Mouse (Mus musculus) right cerebral cortex, postnatal 4 days (tissue): ENCODE results near the gene Abca4.

Source experiments
- DNase-seq: peaks from one replicate; pipeline ENCODE4 v3.0.0-alpha.2; 2022

The Abca4 gene

DNA sequence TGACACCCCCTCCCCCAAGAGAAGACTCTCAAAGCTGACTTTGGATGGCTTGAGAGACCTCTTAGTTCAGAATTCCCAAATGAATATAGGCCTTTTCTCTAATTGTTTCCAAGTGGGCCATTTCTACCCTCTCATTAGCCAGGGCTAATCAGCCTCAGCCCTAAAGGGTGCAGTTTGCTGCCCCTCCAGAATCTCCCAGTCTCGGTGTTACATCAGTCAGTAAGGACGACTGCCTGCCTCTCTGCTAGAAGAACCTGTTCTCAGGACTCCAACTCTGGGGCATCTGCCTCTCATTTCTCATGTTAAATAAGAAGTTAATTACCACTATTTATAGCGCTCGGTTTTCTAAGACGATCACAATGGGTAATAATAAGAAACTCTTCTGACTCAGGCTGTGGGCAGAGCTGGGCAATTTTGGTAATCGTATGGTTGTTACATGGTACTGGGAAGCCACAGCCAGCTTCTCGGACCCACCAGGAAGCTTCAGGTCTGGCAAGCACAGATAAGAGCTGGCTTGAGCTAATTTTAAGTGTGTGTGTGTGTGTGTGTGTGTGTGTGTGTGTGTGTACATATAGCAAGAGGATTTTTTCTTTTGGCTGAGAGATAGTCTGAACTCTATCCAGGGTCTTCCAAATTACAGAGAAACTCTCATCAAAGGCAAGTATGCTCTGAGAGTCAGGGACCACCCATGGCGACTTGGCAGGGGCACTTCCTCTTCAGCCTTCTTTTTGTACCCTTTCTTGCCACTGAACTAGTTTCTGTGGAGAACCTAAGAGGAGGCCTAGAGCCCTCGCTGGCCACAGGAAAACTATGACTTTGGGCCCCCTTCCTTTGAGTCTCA lies 67.1 kb downstream of the Abca4 start:
- DNase-seq, result no peak

DNA sequence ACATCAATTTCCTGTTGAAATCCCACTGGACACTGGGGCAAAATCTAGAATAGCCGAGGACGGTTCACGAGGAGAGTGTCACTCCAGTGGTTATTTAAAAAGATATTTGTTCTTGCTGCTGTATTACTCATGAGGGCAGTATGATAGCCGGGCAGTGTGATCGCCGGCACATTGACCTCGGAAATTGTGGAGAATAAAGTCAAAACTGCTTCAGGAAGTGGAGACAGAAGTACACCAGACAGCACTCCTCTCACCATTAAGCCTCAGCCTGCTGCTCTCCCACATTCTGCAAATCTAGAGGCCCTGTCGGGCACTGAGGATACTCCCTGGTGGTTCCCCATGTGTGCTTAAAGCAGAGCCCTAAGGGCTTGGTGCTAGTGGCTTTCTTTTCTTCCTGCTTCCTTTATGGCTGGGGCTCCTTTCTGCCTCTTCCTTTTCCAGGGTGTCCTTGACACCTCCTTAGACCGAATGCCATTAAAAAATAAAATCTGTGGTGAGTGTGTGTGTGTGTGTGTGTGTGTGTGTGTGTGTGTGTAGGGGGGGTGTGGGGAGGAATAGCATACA lies 74.5 kb downstream of the Abca4 start:
- no peak for DNase-seq

DNA sequence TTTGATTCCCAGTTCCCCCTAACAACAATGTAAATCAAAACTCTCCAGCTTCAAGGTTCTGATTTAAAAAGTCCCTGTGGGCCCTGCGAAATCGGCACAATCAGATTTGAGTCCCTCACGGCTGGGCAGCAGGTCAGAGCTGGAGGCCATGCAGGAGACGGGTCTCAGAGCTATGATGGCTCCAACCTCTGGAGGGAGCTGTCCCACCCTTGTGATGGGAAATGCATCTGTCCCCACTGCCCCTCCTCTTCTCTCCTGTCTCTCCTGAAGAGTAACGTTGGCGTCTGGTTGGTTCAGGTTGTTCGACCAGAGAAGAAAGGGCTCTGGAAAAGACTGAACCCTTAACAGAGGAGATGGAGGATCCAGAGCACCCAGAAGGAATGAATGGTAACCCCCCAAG lies 75.5 kb downstream of the Abca4 start:
- no peak for DNase-seq

DNA sequence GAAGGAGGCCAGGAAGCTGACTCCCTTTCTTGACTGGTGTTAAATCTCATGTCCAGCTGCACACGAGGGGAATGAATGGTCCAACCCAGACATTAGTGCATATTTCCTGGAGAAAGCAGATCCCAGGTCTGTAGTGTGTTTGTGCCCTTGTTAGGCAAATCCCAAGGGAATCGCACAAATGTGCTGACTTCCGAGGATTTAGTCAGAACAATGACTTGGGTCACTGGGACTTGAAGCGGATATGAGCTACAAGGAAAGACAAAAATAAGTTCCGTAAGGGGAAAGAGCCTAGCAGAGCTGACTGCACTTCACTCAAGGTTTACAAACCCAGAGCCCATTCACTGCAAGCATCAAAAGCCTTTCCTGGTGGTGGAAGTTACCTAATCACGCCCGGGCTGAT lies 76.0 kb downstream of the Abca4 start:
- DNase-seq, result no peak

DNA sequence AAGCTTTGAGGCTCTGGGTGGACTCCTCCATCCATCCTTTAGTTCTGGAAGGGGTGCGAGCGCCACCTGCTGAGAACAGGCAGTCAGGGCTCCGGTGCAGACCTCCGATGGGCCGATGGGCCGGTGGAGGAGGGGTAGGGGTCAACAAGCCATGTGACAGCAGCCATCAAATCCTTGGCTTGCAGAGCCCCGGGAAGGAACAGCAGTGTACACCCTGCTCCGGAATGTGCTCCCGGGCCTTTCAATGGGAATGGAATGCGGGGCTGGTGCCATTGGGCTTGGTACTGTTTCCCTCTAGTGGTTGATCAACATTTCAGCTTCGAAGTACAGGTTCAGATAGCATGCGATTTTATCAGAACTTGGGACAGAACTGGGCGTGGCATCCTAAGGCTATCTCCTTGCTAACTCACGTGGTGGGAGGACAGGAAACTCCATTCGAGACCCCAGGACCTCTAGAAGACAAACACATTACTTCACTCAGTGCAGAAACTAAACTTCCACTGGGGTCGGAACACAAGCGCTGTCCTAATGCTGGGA lies 78.0 kb downstream of the Abca4 start:
- DNase-seq, result peak; percentile 90

DNA sequence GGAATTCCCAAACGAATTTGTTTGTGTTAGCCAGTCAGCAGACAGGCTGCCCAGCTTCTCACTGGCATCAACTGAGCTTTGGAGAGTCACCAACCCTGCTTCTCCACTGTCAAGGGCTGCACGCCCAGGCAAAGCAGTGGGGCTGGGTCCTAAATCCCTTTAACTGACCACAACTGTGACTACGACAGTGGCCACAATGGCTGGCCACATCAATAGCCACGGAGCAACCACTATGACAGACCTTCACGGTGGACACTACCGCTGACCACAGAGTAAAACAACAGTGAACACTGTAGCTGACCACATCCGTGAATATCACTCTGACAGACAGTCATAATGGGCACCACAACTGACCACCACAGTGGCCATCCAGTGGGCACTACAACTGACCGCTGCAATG lies 78.6 kb downstream of the Abca4 start:
- no peak for DNase-seq

DNA sequence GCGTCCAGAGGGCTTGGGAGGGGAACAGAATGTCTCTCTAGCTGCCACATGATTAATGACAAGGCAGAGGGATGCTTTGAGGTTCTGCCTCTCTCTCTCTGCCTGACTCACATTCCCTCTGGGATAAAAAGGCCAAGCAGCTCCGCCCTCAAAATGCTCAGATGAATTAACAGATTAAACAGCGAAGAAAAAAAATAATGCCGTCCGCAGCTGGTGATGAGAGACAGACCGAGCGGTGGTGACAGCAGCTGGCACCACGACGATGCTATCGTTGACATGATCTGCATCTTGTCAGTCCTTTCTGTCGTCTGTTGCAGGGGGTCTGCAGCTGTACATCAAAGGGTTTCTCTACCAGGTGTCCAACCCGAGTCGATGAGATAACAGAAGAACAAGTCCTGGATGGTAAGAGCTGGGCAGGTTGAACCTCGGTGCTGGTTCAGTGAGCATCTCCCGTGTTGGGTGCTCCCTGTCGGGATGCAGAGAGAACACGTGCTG lies 84.8 kb downstream of the Abca4 start:
- DNase-seq, result no peak

DNA sequence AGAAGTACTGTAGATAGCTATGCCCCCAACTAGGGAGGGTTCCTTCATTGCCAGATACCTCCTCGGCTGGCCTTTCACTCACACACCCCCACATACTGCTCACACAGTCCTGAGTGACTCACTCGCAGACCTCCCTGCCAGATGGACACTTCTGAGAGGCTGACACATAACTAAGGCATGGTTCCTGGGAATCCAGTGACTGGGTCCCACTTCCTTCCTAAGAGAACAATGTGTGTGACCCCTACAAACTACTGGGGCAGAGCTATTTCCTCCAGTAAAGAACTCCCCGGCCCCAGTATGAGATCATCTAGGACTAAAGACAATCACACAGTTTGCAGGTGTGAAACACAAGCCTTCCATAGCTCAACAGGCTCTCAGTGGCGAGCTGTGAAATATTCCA lies 86.5 kb downstream of the Abca4 start:
- DNase-seq, result no peak

DNA sequence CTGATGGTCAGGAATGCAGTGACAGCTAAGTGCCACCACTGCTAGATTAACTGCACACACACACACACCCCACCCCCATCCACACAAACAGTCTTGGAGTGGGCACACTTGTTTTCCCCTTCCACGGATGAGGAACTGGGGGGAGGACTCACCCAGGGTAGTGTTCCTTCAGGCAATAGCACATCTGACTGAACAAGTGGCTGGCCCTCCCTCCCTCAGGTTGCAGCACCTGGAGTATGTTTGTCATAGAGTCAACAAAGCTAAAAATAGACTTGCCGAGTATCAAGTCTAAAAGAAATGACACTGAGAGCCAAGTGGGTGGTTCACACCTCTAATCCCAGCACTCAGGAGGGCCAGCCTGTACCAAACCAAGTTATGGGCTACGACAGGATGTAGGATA lies 87.4 kb downstream of the Abca4 start:
- no peak for DNase-seq

DNA sequence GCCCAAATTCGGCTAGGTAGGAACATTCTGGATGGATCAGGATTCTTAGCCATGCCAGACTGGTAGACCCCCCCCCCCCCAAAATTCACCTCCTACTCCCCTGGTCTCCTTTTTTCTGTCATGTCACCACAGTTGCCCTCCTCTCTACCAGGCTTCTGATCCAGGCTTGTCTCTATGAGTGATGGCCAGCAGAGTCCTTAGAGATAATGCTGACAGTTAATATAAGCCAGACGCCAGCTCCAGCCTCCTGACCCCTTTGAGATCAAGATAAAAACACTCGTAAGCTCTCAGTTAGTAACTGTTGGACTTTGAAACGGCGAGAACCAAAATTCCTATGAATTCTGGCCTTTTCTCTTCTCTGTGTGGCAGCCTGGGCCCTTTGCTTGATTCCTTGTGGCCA lies 89.0 kb downstream of the Abca4 start:
- no peak for DNase-seq

DNA sequence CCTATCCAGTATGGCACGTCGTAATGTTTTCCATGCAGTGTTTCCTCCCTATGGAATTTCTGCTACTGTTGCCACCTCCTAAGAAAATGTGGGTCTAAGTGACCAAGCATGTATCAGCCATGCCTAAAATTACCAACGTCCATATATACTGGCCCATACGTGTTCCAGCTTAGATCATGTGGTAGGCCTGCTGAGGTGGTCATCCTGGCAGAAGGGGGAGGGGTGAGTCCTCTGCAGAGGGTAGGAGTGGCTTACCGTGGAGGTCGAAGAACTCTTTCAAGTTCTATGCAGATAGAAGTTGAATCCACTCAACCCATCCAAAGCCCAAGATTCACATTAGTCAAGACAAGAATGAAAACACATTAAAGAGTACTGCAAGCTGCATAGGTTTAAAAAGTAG lies 89.6 kb downstream of the Abca4 start:
- no peak for DNase-seq

DNA sequence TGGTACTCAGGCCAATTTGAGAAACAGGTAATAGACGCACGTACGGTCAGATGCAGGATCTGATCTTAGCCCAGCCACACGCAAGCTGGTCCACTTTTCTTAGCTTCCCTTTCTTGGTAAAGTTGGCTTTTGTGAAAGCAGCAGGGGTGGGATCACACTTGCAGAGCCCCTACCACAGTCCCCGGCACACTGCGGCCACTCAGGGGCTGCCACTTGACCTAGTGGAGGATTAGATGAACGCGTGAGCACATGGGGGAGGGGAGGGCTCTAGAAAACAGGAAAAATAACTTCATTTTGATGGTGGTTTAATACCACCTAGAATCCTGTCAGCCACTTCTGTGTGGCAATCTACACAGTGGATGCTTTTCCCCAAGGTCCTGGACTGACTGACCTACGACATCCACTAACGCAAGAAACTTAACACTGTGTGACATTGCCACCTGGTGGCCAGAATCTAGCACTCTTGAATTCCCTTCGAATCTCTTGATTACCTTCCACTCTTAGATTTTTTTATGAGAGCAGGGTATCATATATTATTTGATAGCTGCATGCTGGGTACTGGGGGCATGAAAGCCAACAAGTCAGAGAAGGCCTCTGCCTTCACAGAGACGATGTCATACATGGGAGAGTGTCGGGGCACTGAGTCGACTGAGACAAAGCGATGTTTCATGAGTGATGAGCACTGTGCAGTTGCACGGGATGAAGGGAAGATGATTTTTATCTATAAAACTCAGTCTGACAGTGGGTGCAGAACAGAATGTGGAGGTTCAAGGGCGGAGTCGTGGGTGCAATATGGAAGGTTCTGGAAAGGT lies 96.6 kb downstream of the Abca4 start:
- DNase-seq, result peak; percentile 53

DNA sequence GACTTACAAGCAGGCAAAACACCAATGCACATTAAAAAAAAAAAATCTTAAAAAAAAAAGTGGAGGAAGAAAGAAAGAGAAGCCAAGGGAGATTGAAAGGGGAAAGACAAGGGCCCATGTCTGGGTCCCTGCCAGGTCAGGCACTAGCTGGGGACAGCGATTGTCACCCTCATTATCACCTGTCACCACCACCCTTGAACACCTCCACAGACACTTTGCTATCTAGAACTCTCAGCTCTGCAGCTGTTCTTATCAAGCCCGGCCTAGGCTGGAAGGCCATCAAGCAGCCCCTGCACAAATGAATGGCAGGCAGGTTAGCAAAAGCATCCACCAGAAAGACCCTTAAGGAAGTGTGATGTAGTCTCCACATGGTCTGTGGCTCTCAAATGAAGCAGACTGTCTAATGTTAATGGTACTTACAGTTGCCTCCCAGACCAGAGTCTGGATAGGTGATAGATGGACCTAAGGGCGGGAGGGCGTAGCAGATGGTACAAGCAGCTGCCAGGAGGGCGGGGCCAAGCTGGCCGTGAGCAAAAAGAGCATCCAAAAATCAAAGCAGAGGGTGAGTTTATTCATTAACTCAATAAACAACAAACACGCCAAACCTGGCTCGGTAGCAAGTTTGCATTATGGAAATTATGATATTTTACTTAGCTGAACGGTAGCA lies 98.1 kb downstream of the Abca4 start:
- DNase-seq, result no peak

DNA sequence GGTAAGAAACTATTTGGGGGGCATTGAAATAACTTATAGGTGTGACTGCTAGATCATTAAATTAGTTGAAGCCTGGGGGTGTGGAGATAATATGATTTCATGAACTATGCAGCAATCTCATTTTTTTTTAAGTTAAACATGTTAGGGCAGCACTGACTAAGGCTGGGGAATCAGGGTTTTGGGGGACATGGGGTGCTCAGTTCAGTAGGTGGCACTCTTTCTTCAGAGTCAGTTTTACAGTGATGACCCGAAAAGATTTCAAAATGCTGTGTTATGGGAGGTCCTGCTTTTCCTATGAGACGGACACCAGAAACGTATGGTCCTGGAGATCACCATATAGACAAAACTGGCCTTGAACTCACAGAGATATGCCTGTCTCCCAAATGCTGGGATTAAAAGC lies 99.2 kb downstream of the Abca4 start:
- DNase-seq, result no peak

DNA sequence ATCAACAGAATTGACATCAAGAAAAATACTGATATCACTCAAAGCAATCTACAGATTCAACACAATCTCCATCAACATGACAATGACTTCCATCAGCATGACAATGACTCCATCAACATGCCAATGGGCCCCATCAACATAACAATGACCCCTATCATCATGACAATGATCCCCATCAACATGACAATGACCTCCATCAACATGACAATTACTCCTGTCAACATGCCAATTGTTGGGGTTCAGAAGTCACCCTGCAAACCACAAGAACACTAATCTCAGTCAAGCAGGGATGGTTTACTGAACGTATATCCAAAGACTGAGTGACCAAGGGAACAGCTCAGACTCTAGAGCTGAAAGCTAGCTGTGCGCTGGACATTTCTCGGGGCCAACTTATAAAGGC lies 101.2 kb downstream of the Abca4 start:
- DNase-seq, result no peak

DNA sequence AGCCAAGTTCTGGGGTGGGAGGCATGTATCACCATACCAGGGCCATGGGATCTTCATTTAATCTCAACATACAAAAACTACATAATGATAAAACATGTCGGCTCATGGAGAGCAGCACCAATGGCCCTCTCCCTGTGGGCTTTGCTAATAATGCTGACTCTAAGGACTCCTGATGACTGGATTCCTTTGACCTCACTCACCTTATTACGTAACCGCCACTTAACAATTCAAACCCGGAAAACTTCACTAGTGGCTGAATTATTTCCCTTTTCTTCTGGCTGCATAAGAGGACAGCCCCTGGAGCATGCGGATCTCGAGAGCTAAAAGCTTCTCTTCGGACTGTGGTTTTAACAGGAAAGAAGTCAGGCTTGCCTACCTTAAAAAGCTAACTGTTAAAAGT lies 106.6 kb downstream of the Abca4 start:
- no peak for DNase-seq

DNA sequence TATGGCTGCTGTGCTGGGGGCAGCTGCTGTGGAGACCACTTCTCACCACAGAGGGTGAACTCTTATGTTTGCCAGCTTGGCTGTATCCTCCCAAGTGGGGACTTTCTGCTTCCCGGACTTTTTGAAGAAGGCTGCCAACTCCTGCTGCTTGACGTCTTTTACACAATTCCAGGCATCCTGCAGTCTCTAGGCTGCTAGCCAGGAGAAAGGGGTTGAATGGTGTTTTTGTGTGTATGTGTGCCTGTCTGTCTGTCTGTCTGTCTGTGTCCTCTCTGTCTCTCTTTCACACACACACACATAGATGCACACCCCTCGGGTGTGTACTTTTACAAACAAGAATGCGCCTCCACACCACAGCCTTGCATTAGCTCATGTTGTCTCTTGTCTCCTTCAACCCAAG lies 108.2 kb downstream of the Abca4 start:
- peak; percentile 14 for DNase-seq

DNA sequence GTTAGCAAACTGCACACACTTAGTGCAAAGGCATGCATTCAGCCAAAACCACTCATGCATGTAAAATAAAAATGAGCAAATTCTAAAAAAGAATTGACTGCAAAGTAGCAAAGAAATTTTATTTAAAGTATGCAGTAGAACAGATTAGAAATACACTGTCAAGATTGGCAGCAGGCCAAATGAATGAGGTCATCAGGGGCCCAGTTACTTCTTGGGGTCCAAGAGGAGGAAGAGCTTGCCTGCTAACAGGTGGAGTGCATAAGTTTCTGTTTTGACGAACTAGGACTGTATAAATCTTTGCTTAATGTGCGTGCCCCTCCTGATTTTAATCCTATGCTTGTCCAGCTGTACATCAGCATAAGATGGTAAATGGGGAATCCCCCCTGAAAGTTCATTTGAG lies 109.8 kb downstream of the Abca4 start:
- no peak for DNase-seq

DNA sequence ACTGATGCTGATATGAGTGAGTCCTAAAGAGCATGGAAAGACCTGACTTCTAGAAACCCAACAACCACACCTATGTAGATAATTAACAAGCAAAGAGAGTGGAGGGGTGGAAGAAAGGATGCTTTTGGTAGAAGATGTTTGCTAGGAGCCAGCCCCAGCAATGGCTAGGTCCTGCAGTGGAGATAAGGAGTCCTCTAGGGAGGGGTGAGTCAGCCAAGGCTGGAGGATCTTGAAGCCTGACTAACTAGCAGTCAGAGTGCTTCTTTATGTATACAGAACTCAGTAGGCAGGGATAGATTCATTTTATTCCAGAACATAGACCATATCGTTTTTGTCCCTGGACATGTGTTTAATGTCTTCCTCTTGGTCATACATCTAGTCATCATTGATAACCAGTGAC lies 115.2 kb downstream of the Abca4 start:
- DNase-seq, result no peak

DNA sequence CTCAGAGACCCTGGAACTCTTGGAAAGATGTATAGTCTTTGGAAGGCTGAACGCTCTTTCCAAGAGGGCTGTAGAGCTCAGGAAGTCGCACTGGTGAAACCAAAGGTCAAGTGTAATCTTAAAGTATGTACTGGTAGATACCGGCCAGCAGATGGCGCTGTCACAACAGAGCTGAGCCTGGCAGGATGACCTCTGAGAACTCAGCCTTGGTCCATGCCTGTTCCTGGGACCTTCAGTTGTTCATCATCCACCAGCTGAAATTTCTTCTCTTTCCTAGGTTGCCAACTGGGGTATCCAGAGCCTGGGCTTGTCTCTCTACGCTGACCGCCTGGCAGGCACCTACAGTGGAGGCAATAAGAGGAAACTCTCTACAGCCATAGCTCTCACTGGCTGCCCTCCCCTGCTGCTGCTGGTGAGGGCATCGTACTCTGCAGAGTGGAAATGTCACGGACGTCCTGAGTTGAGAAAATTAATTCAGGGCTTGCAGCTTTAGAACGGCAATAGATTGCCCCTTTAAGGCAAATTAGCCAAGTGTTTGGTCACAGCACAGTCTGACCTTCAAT lies 125.5 kb downstream of the Abca4 start:
- peak; percentile 47 for DNase-seq

DNA sequence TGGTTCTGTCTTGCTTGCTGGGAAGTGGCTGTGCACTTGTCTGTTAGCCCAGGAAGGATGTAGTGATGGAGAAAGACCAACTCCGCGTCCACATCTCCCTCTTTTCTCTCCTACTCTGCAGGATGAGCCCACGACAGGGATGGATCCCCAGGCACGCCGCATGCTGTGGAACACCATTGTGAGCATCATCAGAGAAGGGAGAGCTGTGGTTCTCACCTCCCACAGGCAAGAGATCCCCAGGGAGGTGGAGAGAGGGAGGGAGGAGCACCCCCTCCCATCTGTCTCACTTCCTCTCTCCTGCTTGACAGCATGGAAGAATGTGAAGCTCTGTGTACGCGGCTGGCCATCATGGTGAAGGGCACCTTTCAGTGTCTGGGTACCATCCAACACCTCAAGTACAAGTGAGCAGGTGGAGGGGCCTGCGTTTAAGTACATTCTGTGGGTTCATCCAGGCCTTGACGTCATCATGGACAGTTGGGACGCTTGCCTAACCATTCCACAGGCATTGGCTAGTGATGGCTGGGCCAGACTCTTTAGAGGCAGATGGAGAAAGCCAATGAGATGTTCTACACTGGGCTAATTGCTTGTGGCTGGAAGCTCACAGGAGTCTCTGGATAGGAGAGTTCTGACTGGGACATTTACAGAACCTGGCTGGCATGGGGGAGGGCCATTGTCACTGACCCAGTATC lies 126.5 kb downstream of the Abca4 start:
- DNase-seq, result no peak

DNA sequence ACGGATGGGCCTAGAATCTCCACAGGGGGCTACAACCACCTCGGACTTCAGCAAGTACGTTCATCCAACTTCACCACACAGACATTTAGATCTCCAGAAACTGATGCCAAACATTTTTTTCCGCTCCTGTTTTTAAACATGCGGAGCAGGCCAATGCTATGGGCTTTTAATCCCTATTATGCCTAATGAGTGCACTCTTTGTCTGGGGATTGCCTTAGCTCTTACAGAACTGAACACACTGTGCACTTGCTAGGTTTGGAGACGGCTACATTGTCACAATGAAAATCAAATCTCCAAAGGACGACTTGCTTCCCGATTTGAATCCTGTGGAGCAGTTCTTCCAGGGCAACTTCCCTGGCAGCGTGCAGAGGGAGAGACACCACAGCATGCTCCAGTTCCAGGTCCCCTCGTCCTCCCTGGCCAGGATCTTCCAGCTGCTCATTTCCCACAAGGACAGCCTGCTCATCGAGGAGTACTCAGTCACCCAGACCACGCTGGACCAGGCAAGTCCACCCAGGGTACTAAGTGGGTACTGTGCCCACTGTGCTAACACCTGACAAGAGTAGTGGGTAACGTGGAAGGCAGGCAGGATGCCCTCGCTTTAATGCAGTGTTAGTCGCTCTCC lies 129.4 kb downstream of the Abca4 start:
- no peak for DNase-seq
